Mouse (Mus musculus): ENCODE measurements around the gene Mtmr2. TPM values are rescaled to one million over a fixed set of nuclear protein-coding genes. Genes with fewer than 3 reads are reported as not detected.
"Not testable (repeated sequence)": the region's sequence is repeated elsewhere in the genome, so short reads cannot be mapped to it uniquely, and the experiment has no call there.

The Mtmr2 gene
- polyA plus RNA-seq, 2 experiments, result 27.3 to 74.0 TPM

DNA sequence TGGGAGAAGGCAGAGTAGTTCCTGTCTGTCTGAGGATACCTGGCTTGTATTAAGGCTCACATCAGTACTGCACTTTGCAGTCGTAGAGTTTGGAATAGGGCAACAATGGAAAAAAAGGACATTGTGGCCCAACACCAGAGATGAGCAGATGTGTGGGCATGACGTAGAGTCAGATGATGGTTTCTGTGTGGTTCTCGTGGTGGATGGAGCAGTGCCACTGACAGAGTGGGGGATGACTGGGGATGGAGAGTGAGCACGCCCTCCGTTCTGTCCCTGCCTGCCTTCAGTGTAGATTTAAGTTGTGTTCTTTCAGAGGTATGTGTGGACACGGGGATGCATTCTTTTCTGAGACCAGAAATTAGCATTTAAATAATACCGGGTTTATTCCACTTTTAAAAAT lies 18.4 kb downstream of the Mtmr2 start:
- no peak for ATAC-seq (ENCODE audit: low FRiP score, low read depth)
- H3K36me3 ChIP-seq (ENCODE audit: control insufficient read depth, insufficient read depth, low read length), result no peaks in the 10 kb centered on the region
- no peak overlapping the region for H3K4me3 ChIP-seq (replicated peaks; ENCODE audit: low read length)
- H3K9ac ChIP-seq (ENCODE audit: low read depth, low read length, severe bottlenecking), result no peak overlapping the region
- H3K27ac ChIP-seq (replicated peaks; ENCODE audit: low read depth, low read length), result no peak overlapping the region
- WGBS, result 88% methylated on average over 7 of the region's 7 CpGs
- H3K4me1 ChIP-seq (ENCODE audit: control insufficient read depth, insufficient read depth, low read length), result no peaks in the 10 kb centered on the region
- DNase-seq (ENCODE audit: low spot score), result no peak
- no peak for TF ChIP-seq POLR2A (IDR thresholded peaks at IDR 0.05; ENCODE audit: borderline replicate concordance, extremely low read depth, insufficient read depth, insufficient read length)
- no peaks in the 10 kb centered on the region for H3K27me3 ChIP-seq (ENCODE audit: control insufficient read depth, insufficient read depth, low read length)
- no peaks in the 10 kb centered on the region for H3K9me3 ChIP-seq (ENCODE audit: control insufficient read depth, low read length)
- H3K4me2 ChIP-seq (replicated peaks; ENCODE audit: low read depth, low read length, severe bottlenecking), result no peak overlapping the region

DNA sequence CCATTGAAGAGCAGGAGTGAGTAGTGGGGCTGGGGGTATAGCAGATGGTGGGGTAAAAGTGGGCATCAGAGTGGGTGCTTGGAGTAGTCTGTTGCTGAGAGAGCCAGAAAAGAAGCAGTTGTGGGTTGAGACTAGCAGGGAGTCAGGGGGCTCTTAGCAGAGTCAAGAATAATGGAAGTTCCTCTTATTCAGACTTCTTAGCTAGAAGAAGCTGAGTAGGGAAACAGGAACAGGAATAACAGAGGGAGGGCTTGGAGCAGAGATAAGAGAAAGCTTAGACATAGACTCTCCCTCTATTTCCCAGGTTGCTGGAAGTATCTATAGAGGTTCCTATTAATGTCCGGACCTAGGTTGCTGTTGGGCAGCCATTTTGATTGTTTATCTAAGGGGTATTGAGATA lies 26.5 kb downstream of the Mtmr2 start:
- no peaks in the 10 kb centered on the region for H3K27me3 ChIP-seq (ENCODE audit: control insufficient read depth, insufficient read depth, low read length)
- ATAC-seq (ENCODE audit: low FRiP score, low read depth) (no peak), DNase-seq (ENCODE audit: low spot score) (no peak)
- H3K27ac ChIP-seq (replicated peaks; ENCODE audit: low read depth, low read length), result no peak overlapping the region
- H3K4me3 ChIP-seq (replicated peaks; ENCODE audit: low read length), result no peak overlapping the region
- no peak overlapping the region for H3K4me2 ChIP-seq (replicated peaks; ENCODE audit: low read depth, low read length, severe bottlenecking)
- no peaks in the 10 kb centered on the region for H3K9me3 ChIP-seq (ENCODE audit: control insufficient read depth, low read length)
- WGBS, result 95% methylated on average over 1 of the region's 1 CpGs
- no peaks in the 10 kb centered on the region for H3K4me1 ChIP-seq (ENCODE audit: control insufficient read depth, insufficient read depth, low read length)
- no peak overlapping the region for H3K9ac ChIP-seq (ENCODE audit: low read depth, low read length, severe bottlenecking)
- TF ChIP-seq POLR2A (IDR thresholded peaks at IDR 0.05; ENCODE audit: borderline replicate concordance, extremely low read depth, insufficient read depth, insufficient read length), result no peak
- no peaks in the 10 kb centered on the region for H3K36me3 ChIP-seq (ENCODE audit: control insufficient read depth, insufficient read depth, low read length)

DNA sequence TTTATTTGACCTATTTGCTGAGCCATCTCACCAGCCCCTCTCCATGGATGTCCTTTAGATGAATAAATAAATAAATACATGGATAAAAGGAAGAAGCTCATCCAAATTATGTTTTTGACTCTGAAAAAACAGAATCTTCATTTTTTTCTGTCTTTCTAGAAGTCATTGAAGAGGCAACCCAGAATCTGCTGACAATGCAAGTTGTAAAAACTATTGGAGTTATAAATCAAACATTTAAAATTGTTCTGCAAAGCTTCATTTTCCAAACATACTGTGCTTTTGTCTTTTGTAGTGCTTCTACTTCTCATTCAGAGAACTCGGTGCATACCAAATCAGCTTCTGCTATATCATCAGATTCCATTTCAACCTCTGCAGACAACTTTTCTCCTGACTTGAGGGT lies 33.8 kb downstream of the Mtmr2 start:
- H3K9me3 ChIP-seq (ENCODE audit: control insufficient read depth, low read length), result no peaks in the 10 kb centered on the region
- H3K4me2 ChIP-seq (replicated peaks; ENCODE audit: low read depth, low read length, severe bottlenecking), result no peak overlapping the region
- no peaks in the 10 kb centered on the region for H3K27me3 ChIP-seq (ENCODE audit: control insufficient read depth, insufficient read depth, low read length)
- no peak overlapping the region for H3K9ac ChIP-seq (ENCODE audit: low read depth, low read length, severe bottlenecking)
- ATAC-seq (ENCODE audit: low FRiP score, low read depth) (no peak), DNase-seq (ENCODE audit: low spot score) (no peak)
- H3K27ac ChIP-seq (replicated peaks; ENCODE audit: low read depth, low read length), result no peak overlapping the region
- H3K4me1 ChIP-seq (ENCODE audit: control insufficient read depth, insufficient read depth, low read length), result no peaks in the 10 kb centered on the region
- no peak overlapping the region for H3K4me3 ChIP-seq (replicated peaks; ENCODE audit: low read length)
- no peak for TF ChIP-seq POLR2A (IDR thresholded peaks at IDR 0.05; ENCODE audit: borderline replicate concordance, extremely low read depth, insufficient read depth, insufficient read length)
- peaks cover 23% of the 10 kb centered on the region for H3K36me3 ChIP-seq (ENCODE audit: control insufficient read depth, insufficient read depth, low read length)
- 98% methylated on average over 1 of the region's 1 CpGs for WGBS

DNA sequence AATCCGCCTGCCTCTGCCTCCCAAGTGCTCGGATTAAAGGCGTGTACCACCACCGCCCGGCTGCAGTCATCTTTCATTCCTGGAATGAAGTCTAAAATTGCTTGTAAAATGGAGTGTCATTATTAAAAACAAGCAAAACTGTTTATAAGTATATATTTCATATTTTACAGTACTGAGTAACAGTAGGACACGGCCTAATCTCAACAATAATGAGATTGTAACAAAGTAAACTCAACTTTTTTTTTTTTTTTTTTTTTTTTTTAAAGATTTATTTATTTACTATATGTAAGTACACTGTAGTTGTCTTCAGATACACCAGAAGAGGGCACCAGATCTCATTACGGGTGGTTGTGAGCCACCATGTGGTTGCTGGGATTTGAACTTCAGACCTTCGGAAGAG lies 42.7 kb downstream of the Mtmr2 start:
- ATAC-seq (ENCODE audit: low FRiP score, low read depth); H3K27ac ChIP-seq (replicated peaks; ENCODE audit: low read depth, low read length); H3K4me1 ChIP-seq (ENCODE audit: control insufficient read depth, insufficient read depth, low read length); DNase-seq (ENCODE audit: low spot score); H3K4me2 ChIP-seq (replicated peaks; ENCODE audit: low read depth, low read length, severe bottlenecking); H3K9me3 ChIP-seq (ENCODE audit: control insufficient read depth, low read length); H3K9ac ChIP-seq (ENCODE audit: low read depth, low read length, severe bottlenecking); H3K4me3 ChIP-seq (replicated peaks; ENCODE audit: low read length); H3K27me3 ChIP-seq (ENCODE audit: control insufficient read depth, insufficient read depth, low read length): not testable (repeated sequence)
- 96% methylated on average over 7 of the region's 8 CpGs for WGBS
- H3K36me3 ChIP-seq (ENCODE audit: control insufficient read depth, insufficient read depth, low read length), result peaks cover 63% of the 10 kb centered on the region

DNA sequence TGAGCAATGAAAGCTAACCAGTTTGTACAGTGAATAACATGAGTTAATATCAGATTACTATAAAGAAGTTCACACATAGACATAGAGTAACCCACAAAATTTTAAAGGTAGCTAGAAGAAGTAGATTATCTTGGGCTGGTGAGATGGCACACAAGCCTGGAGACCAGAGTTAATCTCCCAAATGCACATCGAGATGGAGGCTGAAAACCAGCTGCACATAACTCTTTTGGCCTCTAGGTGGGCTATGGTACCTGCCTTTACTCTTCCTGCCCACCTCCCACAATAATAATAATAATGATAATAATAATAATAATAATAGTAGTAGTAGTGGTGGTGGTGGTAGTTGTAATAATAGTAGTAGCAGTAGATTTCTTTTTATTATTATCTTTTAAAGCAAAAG lies 46.1 kb downstream of the Mtmr2 start:
- no peak for TF ChIP-seq POLR2A (IDR thresholded peaks at IDR 0.05; ENCODE audit: borderline replicate concordance, extremely low read depth, insufficient read depth, insufficient read length)
- no peak for DNase-seq (ENCODE audit: low spot score)
- no peak overlapping the region for H3K4me3 ChIP-seq (replicated peaks; ENCODE audit: low read length)
- no peaks in the 10 kb centered on the region for H3K27me3 ChIP-seq (ENCODE audit: control insufficient read depth, insufficient read depth, low read length)
- H3K27ac ChIP-seq (replicated peaks; ENCODE audit: low read depth, low read length), result no peak overlapping the region
- H3K9ac ChIP-seq (ENCODE audit: low read depth, low read length, severe bottlenecking), result no peak overlapping the region
- peaks cover 66% of the 10 kb centered on the region for H3K36me3 ChIP-seq (ENCODE audit: control insufficient read depth, insufficient read depth, low read length)
- WGBS, result 74% methylated on average over 1 of the region's 1 CpGs
- no peaks in the 10 kb centered on the region for H3K4me1 ChIP-seq (ENCODE audit: control insufficient read depth, insufficient read depth, low read length)
- no peaks in the 10 kb centered on the region for H3K9me3 ChIP-seq (ENCODE audit: control insufficient read depth, low read length)
- no peak overlapping the region for H3K4me2 ChIP-seq (replicated peaks; ENCODE audit: low read depth, low read length, severe bottlenecking)
- ATAC-seq (ENCODE audit: low FRiP score, low read depth), result no peak

DNA sequence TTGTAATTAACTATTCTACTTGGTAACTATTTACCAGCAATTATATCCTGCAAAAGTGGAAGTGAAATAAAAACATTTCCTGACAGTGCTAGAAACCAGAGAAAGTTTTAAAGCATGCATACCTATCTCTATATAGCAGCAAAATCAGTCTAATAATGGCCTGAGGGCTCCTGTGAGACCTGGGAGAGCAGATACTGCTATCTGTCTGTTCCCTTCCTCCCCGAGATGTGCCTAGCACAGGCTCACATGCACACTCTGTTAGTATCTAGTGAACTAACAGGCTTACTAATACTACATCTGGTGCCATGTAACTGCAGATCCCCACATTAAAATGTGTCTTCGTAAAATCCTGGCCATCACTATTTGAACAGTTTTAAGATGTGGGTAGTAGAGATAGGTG lies 46.5 kb downstream of the Mtmr2 start:
- H3K9ac ChIP-seq (ENCODE audit: low read depth, low read length, severe bottlenecking), result no peak overlapping the region
- no peak overlapping the region for H3K4me2 ChIP-seq (replicated peaks; ENCODE audit: low read depth, low read length, severe bottlenecking)
- ATAC-seq (ENCODE audit: low FRiP score, low read depth), result no peak
- no peaks in the 10 kb centered on the region for H3K27me3 ChIP-seq (ENCODE audit: control insufficient read depth, insufficient read depth, low read length)
- H3K27ac ChIP-seq (replicated peaks; ENCODE audit: low read depth, low read length), result no peak overlapping the region
- H3K4me3 ChIP-seq (replicated peaks; ENCODE audit: low read length), result no peak overlapping the region
- H3K4me1 ChIP-seq (ENCODE audit: control insufficient read depth, insufficient read depth, low read length), result no peaks in the 10 kb centered on the region
- no peak for DNase-seq (ENCODE audit: low spot score)
- H3K9me3 ChIP-seq (ENCODE audit: control insufficient read depth, low read length), result no peaks in the 10 kb centered on the region
- WGBS, result 78% methylated on average over 2 of the region's 2 CpGs
- no peak for TF ChIP-seq POLR2A (IDR thresholded peaks at IDR 0.05; ENCODE audit: borderline replicate concordance, extremely low read depth, insufficient read depth, insufficient read length)
- H3K36me3 ChIP-seq (ENCODE audit: control insufficient read depth, insufficient read depth, low read length), result peaks cover 66% of the 10 kb centered on the region
